Mouse (Mus musculus): ENCODE measurements around the gene Bcl2.

The Bcl2 gene

GRCm38 (mm10) chr1:106583245-106584241, 130.5 kb downstream of the Bcl2 start:
- no peak for DNase-seq

- DNase-seq = no peak
Measured at GRCm38 (mm10) chr1:106582810-106583209, 131.3 kb downstream of the Bcl2 start.

GRCm38 (mm10) chr1:106581812-106582211, 132.3 kb downstream of the Bcl2 start:
- DNase-seq = peak; percentile 50 to 60

DNA sequence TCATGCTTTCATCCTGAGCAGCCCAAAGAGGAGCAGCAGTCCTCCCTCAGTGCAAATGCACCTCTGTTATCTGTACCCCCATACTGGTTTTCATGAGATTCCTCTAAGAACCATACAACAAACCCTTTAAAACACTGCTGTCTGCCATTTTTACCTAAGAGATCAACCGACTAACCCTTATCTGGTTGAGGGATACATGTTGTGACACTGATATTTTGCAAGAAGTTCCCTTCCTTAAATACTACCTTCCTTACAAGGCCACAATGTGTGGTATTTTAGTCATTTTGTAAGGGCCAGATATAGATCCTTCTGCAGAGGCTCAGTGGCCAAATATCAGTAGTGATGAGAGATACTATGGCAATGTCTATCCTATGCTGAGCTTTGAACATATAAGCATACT, 134.3 kb downstream of the Bcl2 start:
- no peak for DNase-seq

DNA sequence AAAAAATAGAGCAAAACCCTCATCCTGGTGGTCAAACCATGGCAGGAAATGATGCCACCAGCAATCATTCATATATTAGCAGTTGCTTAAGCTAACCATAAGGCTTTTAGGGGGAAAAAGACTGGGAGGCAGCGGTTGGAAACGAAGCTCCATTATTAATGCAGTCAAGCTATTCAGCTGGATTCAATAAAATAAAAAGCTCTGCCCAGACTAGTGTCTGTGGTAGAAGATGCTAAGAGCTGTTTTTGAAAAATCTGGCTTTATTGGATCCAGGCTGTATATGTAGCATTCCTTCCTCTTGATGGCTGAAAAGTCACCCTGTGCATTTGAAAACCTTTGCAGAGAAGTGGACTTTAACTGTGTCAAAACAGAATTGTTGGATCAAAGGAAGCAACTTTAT, 141.6 kb downstream of the Bcl2 start:
- DNase-seq = no peak

DNA sequence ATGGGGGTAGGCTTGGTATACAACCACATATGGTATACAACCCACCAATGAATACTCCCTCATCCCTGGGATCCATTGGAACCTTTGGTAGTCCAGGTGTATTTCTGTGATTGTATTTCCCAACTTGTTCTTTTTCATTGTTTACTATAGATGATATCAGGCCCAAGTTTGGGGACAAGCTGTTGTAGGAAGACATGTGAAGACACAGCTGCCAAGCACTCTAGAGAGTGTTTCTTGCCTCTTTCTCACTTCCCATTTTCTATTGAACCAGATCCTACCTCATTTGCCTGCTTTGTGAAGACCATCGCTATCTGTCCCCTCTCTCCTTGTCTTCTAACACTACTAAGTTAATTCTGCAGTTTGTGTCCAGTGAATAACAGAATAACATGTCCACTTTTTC, 143.2 kb downstream of the Bcl2 start:
- DNase-seq = peak; percentile 53 to 58

GRCm38 (mm10) chr1:106570366-106570765, 143.7 kb downstream of the Bcl2 start:
- peak in 1 of 2 experiments; percentile 36 for DNase-seq

- peak; percentile 67 to 70 for DNase-seq
Measured at GRCm38 (mm10) chr1:106569674-106570073, 144.4 kb downstream of the Bcl2 start.

DNA sequence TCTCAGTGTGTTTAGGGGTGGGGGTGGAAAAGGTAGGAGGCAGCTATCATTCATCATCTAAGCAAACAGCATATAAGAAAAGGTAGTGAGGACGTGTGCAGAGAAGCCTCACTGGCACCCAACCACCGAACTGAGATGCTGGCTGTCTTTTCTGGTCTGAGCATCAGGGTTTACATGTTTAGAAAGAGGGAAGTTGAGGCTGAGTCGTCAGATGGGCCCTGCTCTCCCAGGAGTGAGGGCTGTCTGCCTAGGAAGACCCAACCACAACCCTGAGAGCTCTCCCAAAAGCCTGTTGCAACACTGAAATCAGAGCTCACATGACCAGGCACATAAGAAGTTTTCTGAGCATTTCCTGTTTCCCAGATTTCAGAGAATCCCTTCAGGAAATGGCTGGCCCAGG, 145.2 kb downstream of the Bcl2 start:
- peak in 1 of 2 experiments; percentile 34 for DNase-seq

DNA sequence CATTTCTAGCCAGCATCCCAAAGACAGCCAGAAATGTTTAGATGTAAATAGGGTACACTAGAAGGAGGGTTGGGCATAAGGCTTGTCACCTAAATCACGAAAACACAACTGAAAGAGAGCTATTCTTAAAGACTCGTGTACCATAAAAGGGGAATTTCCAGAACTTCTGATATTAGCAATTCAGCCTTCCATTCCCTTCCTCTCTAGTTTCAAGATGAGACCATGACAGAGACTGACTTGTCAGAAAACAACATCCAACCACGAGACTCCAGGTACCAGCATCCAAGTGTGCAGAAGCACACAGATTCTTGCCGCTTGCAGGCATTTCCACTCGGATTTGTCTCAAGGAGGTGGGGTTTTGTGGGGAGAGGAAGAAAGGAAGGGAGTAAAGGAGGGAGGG, 146.6 kb downstream of the Bcl2 start:
- DNase-seq = peak in 1 of 2 experiments; percentile 47

DNA sequence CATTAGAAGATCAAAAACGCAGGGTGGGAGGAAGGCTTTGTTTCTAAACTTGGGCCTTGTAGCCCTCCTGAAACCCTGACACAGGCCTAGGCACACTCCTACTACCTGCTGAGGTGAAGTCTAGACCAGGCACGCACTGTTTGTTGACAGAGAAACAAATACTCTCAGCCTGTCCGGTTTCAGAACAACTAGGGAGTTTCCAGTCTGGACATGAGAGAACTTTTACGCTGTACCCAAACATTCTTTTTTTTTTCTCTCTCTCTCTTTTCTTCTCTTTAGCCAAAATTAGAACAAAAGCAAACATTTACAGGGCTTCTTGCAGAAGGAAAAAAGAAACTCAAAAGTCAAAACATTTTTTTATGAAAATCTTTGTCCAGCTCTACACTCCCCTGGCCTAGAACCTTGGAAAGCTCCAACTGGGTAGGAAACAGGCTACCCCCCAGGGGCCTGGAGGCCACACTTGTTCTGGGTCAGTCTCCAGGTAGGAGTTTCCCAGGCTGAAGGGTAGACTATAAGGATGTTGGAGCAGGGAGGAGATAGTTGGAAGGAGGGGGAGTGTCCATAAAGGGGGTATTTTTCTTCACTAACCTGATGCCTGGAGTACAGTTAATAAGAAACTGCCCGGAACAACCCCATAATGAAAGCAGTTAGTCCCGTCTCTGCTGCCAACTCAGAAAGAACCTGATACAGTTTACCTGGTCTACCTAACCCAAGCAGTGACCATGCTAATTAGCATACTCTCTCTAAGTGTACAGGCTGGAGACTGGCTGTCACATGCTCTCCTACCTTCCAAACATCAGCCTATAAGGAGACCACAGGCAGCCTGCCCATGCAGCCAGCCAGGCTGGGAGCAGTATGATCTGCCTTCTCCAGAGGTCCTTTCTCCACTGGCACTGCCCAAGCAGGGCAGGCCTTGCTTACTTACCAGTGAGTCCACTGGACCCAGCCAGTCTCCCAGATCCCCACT, 147.7 kb downstream of the Bcl2 start:
- no peak for DNase-seq

DNA sequence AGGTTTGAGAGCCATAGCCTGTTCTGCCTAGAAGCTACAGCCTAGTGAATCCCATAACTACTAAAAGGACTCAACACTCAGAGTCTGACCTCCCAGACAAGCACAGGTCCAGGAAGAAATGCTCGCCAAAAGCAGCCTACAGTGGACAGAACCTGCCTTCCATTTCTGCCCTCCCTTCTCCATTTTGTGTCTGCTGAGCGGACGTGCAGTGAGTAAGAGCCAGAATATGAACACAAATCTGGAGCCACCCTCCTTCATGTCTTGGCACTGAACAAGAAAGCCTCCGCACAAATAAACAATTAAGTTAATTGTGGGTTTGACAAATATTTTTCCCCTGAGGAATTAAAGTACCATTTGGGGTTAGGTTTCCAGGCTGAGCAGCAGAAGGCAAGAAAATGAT, 148.8 kb downstream of the Bcl2 start:
- DNase-seq = no peak

DNA sequence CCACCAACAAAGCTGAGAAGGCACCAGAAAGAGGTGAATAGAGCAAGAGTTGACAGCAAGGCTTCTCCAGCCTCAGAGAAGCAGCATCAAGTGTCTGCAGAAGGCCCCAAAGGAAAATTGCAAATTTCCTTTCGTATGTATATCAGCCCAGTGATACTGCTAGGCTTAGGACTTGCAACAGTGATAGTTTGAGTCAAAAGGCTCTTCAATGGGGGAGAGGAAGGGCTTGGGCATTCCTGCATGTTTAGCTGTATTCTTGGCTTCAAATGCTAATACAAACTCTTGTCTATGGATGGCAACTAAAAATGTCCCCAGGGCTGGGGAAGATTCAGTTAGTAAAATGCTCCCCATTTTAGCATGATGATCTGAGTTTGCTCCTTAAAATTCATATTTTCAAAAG, 149.6 kb downstream of the Bcl2 start:
- DNase-seq = no peak

DNA sequence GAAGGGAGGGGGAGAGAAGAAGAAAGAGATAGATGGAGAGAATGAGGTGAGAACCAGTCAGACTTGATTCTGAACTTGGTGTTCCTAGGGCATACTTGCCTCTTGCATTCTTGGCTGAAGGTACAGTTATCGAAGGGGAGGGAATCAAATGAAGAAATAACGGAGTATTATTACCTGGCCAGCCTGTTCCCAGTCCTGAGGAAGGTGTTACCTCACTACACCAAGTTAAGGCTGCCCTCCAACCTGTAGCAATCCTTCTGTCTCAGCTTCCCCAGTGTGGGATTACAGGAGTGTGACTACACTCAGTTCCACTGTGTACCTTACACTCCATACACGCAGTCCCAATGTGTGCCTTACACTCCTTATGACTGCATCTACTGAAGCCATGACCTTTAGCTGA, 151.3 kb downstream of the Bcl2 start:
- no peak for DNase-seq

GRCm38 (mm10) chr1:106561085-106561760, 152.9 kb downstream of the Bcl2 start:
- no peak for DNase-seq

- no peak for DNase-seq
Measured at GRCm38 (mm10) chr1:106560105-106560504, 154.0 kb downstream of the Bcl2 start.

DNA sequence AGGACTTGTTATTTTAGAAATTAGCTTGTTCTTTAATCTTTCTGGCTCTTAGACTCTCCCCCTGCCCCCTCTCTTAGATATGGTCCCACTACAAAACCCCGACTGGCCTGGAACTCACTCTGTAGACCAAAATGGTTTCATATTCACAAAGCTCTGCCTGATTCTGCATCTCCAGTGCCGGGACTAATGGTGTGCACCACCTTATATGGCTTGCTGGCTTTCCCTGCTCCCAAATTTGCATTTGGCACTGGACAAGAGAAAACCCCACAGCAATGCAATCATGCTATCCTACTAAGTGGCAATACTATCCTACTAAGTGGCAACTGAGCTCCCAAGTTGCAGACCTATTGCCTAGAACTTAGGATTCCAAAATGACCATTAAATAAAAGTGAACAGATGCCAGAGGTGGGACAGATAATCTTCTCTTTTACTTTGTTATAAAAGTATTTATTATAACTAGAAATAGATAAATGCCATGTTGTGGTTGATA, 154.9 kb downstream of the Bcl2 start:
- DNase-seq = no peak

DNA sequence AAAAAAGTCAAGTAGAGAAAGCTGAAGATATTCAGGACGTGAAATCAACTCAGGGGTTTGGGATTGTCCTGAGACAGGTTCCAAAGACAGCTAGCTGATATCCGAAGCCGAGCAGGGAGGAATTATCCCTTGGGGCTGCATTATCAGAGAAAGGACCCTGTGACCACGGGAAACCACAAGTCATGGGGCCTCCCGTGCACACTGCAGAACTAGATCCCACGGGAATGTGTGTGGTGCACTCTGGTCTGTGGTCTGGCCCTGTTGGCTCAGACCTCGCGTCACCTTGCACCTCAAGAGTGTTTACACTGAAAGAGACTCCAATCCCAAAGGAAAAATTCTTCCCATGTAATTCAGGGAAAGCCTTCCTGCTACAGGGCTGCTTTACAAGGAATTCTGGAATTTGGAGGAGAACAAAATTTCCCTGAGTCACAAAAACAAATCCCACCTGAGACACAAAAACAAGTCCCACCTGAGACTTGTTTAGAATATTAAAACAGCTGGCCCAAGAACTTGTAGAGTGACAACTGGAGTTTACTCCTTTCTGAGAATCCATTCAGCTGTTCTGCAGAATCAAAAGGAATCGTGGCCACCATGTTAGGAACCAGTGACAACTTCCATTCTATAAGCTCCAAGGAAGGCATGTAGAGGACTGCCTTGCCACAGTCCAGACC, 158.4 kb downstream of the Bcl2 start:
- peak in 1 of 2 experiments; percentile 34 for DNase-seq

DNA sequence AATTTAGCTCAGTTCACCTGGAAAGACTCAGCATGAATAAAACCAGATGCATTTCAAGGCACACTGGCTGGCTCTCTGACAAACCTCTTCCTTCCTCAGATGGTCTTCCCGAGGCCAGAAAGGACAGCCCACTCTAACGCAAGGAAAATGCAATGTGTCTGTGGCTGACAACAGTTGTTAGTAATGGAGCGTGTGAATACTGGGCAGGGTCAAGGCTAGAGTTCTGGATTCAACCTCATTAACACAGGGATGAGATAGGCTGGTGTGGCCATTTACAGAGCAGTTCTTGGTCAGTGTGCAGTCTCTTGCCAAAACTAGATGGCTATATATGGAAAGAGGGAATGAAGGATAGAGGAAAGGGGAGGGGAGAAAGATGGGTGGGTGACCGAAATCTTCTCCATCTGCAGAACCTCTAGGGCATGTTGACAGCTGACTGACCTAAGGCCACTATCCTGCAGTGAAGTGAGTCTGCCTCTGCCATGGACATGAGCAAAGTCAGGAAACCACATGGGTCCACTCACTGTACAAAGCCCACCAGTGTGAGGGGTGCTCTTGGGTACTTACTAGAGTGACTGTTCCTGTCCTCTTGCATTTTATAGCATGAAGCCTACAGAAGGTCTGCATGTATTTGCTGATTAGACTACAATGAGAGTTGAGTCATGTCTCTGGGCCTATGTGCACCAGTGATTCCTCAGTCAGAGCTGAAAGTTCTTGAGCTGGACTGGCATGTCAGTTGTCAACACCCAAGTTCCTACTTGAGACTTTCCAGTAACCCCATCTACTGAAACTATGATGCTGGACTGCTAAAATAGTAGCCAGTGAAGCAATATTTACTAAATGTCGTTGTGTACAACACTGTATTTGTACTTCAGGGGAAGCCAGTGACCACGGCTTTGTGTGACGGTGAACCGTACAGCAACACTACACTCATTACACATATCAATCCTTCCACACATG, 159.9 kb downstream of the Bcl2 start:
- DNase-seq = no peak

- peak; percentile 65 to 70 for DNase-seq
Measured at GRCm38 (mm10) chr1:106552856-106553255, 161.2 kb downstream of the Bcl2 start.

- peak in 1 of 2 experiments; percentile 41 for DNase-seq
Measured at GRCm38 (mm10) chr1:106550580-106550979, 163.5 kb downstream of the Bcl2 start.

All from B cell, adult 2 months (primary cell).